Comparison of ENCODE assay signal across 9 mouse cellular contexts in genomic region chr8:75217969-75218368, GRCm38 (mm10). TPM values are rescaled to one million over a fixed set of nuclear protein-coding genes. Genes with fewer than 3 reads are reported as not detected.
A peak's percentile ranks its signal among the peaks of the same experiment; 100 is the strongest.
DNase-seq lines count a peak whose midpoint lies in the region; ATAC-seq and TF ChIP-seq lines count a peak whose summit lies in the region.
"Had no signal": no experiment of that assay in that cellular context is flagged by ENCODE, and none has a peak within 500 bp of the region (broad histone marks: within the 10 kb centered on the region; RNA-seq: fewer than 3 reads in every experiment).

No protein-coding gene starts in this region.

- no peak for ATAC-seq in forebrain, postnatal 0 days
- ATAC-seq in forebrain, embryonic 16.5 days: no peak
- ATAC-seq in G1E (ENCODE audit: extremely low read depth, insufficient number of reproducible peaks, low FRiP score, poor library complexity, severe bottlenecking): peak; percentile 49; the same call in 1 of the 2 replicates
- ATAC-seq in lung, embryonic 14.5 days (ENCODE audit: insufficient read depth): peak; percentile 19; the same call in 1 of the 2 replicates

- no peak overlapping the region for H3K27ac ChIP-seq in forebrain, postnatal 0 days (ENCODE audit: low read depth, low read length)
- no peak overlapping the region for H3K27ac ChIP-seq in forebrain, embryonic 16.5 days (ENCODE audit: low read length)
- H3K27ac ChIP-seq in gastrocnemius, adult 2 months: no peak overlapping the region
- H3K27ac ChIP-seq in lung, embryonic 14.5 days (ENCODE audit: low read depth): no peak overlapping the region
- H3K27ac ChIP-seq: limb, embryonic 12.5 days had no signal

- TF ChIP-seq CTCF in forebrain, postnatal 0 days (IDR thresholded peaks at IDR 0.05; ENCODE audit: low read depth): peak; percentile 87
- TF ChIP-seq CTCF in G1E (IDR thresholded peaks at IDR 0.05; ENCODE audit: low read depth, low read length): peak; percentile 70
- peak; percentile 84 for TF ChIP-seq CTCF in gastrocnemius, adult 2 months (IDR thresholded peaks at IDR 0.05)
- peak; percentile 92 for TF ChIP-seq CTCF in lung, embryonic 14.5 days (IDR thresholded peaks at IDR 0.05; ENCODE audit: low read depth)

- no peak overlapping the region for H3K4me3 ChIP-seq in forebrain, postnatal 0 days (ENCODE audit: low read depth, low read length)
- H3K4me3 ChIP-seq in forebrain, embryonic 16.5 days (replicated peaks; ENCODE audit: low read length): no peak overlapping the region
- no peak overlapping the region for H3K4me3 ChIP-seq in G1E (ENCODE audit: low read depth, low read length)
- H3K4me3 ChIP-seq in gastrocnemius, adult 2 months: no peak overlapping the region
- no peak overlapping the region for H3K4me3 ChIP-seq in lung, embryonic 14.5 days (ENCODE audit: low read depth, low read length)
- H3K4me3 ChIP-seq: limb, embryonic 12.5 days had no signal

- no peak overlapping the region for H3K4me2 ChIP-seq in forebrain, postnatal 0 days (ENCODE audit: low read depth)
- no peak overlapping the region for H3K4me2 ChIP-seq in forebrain, embryonic 16.5 days (ENCODE audit: low read length)
- H3K4me2 ChIP-seq in lung, embryonic 14.5 days: no peak overlapping the region
- H3K4me2 ChIP-seq: limb, embryonic 12.5 days had no signal

- H3K9ac ChIP-seq in forebrain, postnatal 0 days: no peak overlapping the region
- no peak overlapping the region for H3K9ac ChIP-seq in forebrain, embryonic 16.5 days (replicated peaks; ENCODE audit: low read depth, low read length)
- H3K9ac ChIP-seq in lung, embryonic 14.5 days: no peak overlapping the region
- H3K9ac ChIP-seq: limb, embryonic 12.5 days had no signal

- intact Hi-C loops in gastrocnemius, adult 2 months (cut with DNase I): loop anchor here (1.0 to 5.0 kb wide), 3 partner anchors 54 to 146 kb away; no protein-coding TSS in a partner anchor

- H3K4me1 ChIP-seq in forebrain, postnatal 0 days (ENCODE audit: insufficient read depth): peaks cover 3% of the 10 kb centered on the region; the same call in 1 of the 2 replicates
- H3K4me1 ChIP-seq in forebrain, embryonic 16.5 days (replicated peaks; ENCODE audit: control insufficient read depth, insufficient read depth, low read length): peaks cover 15% of the 10 kb centered on the region
- no peaks in the 10 kb centered on the region for H3K4me1 ChIP-seq in G1E (ENCODE audit: insufficient read depth, low read depth, low read length)
- H3K4me1 ChIP-seq in lung, embryonic 14.5 days (ENCODE audit: insufficient read depth): peaks cover 3% of the 10 kb centered on the region; the same call in 1 of the 2 replicates

- H3K27me3 ChIP-seq in forebrain, postnatal 0 days (ENCODE audit: insufficient read depth, low read length): peaks cover 19% of the 10 kb centered on the region
- H3K27me3 ChIP-seq in forebrain, embryonic 16.5 days (replicated peaks; ENCODE audit: control insufficient read depth, insufficient read depth, low read length): peaks cover 27% of the 10 kb centered on the region
- peaks cover 27% of the 10 kb centered on the region for H3K27me3 ChIP-seq in G1E (ENCODE audit: insufficient read depth, low read length)
- H3K27me3 ChIP-seq in lung, embryonic 14.5 days (ENCODE audit: insufficient read depth, low read length): peaks cover 40% of the 10 kb centered on the region

- no peaks in the 10 kb centered on the region for H3K36me3 ChIP-seq in forebrain, postnatal 0 days (ENCODE audit: insufficient read depth)
- H3K36me3 ChIP-seq in forebrain, embryonic 16.5 days (ENCODE audit: control insufficient read depth, insufficient read depth): no peaks in the 10 kb centered on the region
- no peaks in the 10 kb centered on the region for H3K36me3 ChIP-seq in G1E (replicated peaks)
- no peaks in the 10 kb centered on the region for H3K36me3 ChIP-seq in lung, embryonic 14.5 days (ENCODE audit: insufficient read depth)
- H3K36me3 ChIP-seq: limb, embryonic 12.5 days had no signal

- 15% methylated on average over 4 of the region's 4 CpGs for WGBS in forebrain, postnatal 0 days
- WGBS in forebrain, embryonic 16.5 days: 11% methylated on average over 4 of the region's 4 CpGs
- 10% methylated on average over 4 of the region's 4 CpGs for WGBS in lung, embryonic 14.5 days

- peak; percentile 71 for DNase-seq in forebrain, postnatal 0 days
- DNase-seq in G1E (ENCODE audit: low spot score): peak; percentile 61
- peak; percentile 87 for DNase-seq in cerebellum, adult 18-20 months
- peak; percentile 73 for DNase-seq in gastrocnemius, adult 2 months
- DNase-seq in kidney, postnatal 10 days: peak; percentile 88
- DNase-seq in lung, embryonic 14.5 days: peak; percentile 88
- DNase-seq in right cerebral cortex, postnatal 25 days: peak; percentile 48

- H3K9me3 ChIP-seq in forebrain, postnatal 0 days (ENCODE audit: low read length): no peaks in the 10 kb centered on the region
- no peaks in the 10 kb centered on the region for H3K9me3 ChIP-seq in forebrain, embryonic 16.5 days (ENCODE audit: control insufficient read depth, low read length)
- H3K9me3 ChIP-seq in G1E (replicated peaks): peaks cover 10% of the 10 kb centered on the region
- H3K9me3 ChIP-seq in lung, embryonic 14.5 days (ENCODE audit: low read depth, low read length): no peaks in the 10 kb centered on the region
- H3K9me3 ChIP-seq: limb, embryonic 12.5 days had no signal

RNA-seq across cellular contexts. Expression of gene Rasd2, which starts 4.2 kb away (rescaled TPM):
- 4.7 and 11.6 TPM in 2 replicates for total RNA-seq in forebrain, postnatal 0 days (2014; rRNA removed)
- 1.8 and 4.7 TPM in 2 replicates for polyA plus RNA-seq in forebrain, postnatal 0 days (2015; fragmentation: Nextera tagmentation; extraction: Ambion mirVana)
- 0.70 and 1.4 TPM in 2 replicates for polyA plus RNA-seq in forebrain, embryonic 16.5 days (2015; fragmentation: Nextera tagmentation; extraction: Ambion mirVana)
- not detected in 2 replicates for total RNA-seq in G1E (2014; fragmentation: Nextera tagmentation)
- 0.11 TPM in 1 of 2 replicates, not detected in the other for total RNA-seq in G1E (2017)
- not detected in 2 replicates for polyA plus RNA-seq in G1E (2012)
- 10 to 100 TPM; 23.7 to 46.3 TPM for total RNA-seq in gastrocnemius, adult 2 months (2021)
- polyA plus RNA-seq in lung, embryonic 14.5 days (2014; fragmentation: Nextera tagmentation; extraction: Ambion mirVana): 0.78 and 1.2 TPM in 2 replicates

Comparison
In these comparisons a context has a peak if more than half of its experiments do, and no peak if none do; other contexts are left out.
1. ATAC-seq: peak in G1E (single experiment) and lung, embryonic 14.5 days (single experiment); none in forebrain, postnatal 0 days (single experiment) and forebrain, embryonic 16.5 days (single experiment).
2. Peak in every context shown above with its lines, with median percentiles within 50 percentile points of each other: DNase-seq and CTCF ChIP-seq.